Mouse (Mus musculus) gonadal fat pad, adult 2 months (tissue): ENCODE measurements around the gene P2rx1. TPM values are rescaled to one million over a fixed set of nuclear protein-coding genes. Genes with fewer than 3 reads are reported as not detected.

Source experiments
- polyA plus RNA-seq: library from polyadenylated mRNA; depleted of rRNA; stranded (reverse); fragments of >200 nt; gene quantifications from 2 replicates; pipeline ENCODE4 v1.2.3, GENCODE M21; 2012; rRNA removed

Gene P2rx1
- polyA plus RNA-seq, 1 experiment = 30.3 TPM

Other genes starting within 250 kb of the P2rx1 start
- 8.2 and 8.4 TPM in 2 replicates for gene Cyb5d2, start 203.0 kb upstream of the P2rx1 start, polyA plus RNA-seq
- gene Zzef1, start 202.9 kb upstream of the P2rx1 start, polyA plus RNA-seq = 19.5 and 19.7 TPM in 2 replicates
- 22.5 and 46.2 TPM in 2 replicates for gene Atp2a3, start 37.9 kb upstream of the P2rx1 start, polyA plus RNA-seq
- 6.5 and 6.8 TPM in 2 replicates for gene Camkk1, start 19.9 kb downstream of the P2rx1 start, polyA plus RNA-seq
- gene Ncbp3, start 48.7 kb downstream of the P2rx1 start, polyA plus RNA-seq = 2.4 and 2.9 TPM in 2 replicates
- gene Itgae, start 91.5 kb downstream of the P2rx1 start, polyA plus RNA-seq = 4.4 and 5.6 TPM in 2 replicates
- gene Haspin, start 139.2 kb downstream of the P2rx1 start, polyA plus RNA-seq = 0.66 and 1.3 TPM in 2 replicates
- gene P2rx5, start 161.3 kb downstream of the P2rx1 start, polyA plus RNA-seq = 1.8 TPM in 2 replicates
- 45.7 and 63.7 TPM in 2 replicates for gene Emc6, start 177.9 kb downstream of the P2rx1 start, polyA plus RNA-seq
- gene Tax1bp3, start 178.0 kb downstream of the P2rx1 start, polyA plus RNA-seq = 75.6 and 105 TPM in 2 replicates
- 21.1 and 21.7 TPM in 2 replicates for gene Ctns, start 199.9 kb downstream of the P2rx1 start, polyA plus RNA-seq
- 11.5 and 11.8 TPM in 2 replicates for gene Shpk, start 200.4 kb downstream of the P2rx1 start, polyA plus RNA-seq
- 3.6 and 4.5 TPM in 2 replicates for gene Trpv1, start 235.2 kb downstream of the P2rx1 start, polyA plus RNA-seq